Mouse (Mus musculus) hematopoietic stem cell, adult 5-6 weeks (primary cell): Measurements from ENCODE around the gene Rad9b. TPM values are rescaled to one million over a fixed set of nuclear protein-coding genes. Genes with fewer than 3 reads are reported as not detected.

ENCODE experiments used
- ATAC-seq, 2 experiments: fragments of 125-278 bp in 1 of 2; replicated peaks in 1 of 2; 2 replicates each; pipeline ENCODE4 v1.8.0; 2016 to 2017; ENCODE audit warnings: inconsistent platforms in 2 of 2, mild to moderate bottlenecking in 2 of 2, moderate number of reproducible peaks in 2 of 2, low read depth in 1 of 2, moderate TSS enrichment in 1 of 2; ENCODE audit not compliant: low FRiP score in 2 of 2, poor library complexity in 2 of 2, severe bottlenecking in 2 of 2, insufficient read depth in 1 of 2, low TSS enrichment in 1 of 2
- total RNA-seq: library from RNA; stranded (forward); fragments of 172-1452, 232-1000 nt; gene quantifications from 2 replicates; pipeline ENCODE4 v1.2.3, GENCODE M21; 2017

Gene Rad9b
- total RNA-seq: 14.4 and 24.3 TPM in 2 replicates

DNA sequence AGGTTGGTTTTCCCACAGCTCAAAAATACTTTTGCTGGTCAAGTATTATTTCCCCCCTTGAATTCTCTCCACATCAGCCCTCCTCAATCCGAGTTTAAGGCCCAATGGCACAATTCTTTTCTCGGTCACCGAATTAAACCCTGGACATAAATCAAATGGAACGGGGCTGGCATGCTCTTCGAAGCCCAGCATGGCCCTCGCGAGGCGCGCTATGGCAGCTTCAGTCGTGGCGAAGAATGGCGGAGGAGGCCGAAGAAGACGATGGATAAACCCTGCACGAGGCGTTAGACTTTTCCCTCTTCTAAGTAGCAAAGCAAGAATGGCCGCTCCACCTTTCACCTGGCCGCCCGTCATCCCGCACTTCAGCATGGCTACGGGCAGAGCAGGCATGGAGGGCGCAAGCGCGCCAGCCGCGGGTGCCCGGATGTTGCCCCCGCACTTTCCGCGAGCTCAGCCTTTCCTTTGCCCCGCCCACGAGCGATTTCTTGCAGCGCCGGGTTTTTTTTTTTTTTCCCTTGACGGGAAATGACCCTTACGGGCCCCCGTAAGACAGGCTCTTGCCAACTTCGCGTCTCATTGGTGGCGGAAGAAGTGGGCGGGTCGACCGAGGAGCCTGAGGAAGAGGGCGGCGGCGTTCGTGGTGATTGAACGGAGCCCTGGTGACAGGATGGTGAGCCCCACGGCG is at the start of gene Rad9b, which contains the start of gene Vps29:
TSS of gene Rad9b (minus strand) at position 427 of the 685 bp plus-strand sequence.
TSS of gene Vps29 (plus strand) at position 563 of the 685 bp plus-strand sequence.
- peak; percentile 94 to 99 for ATAC-seq

DNA sequence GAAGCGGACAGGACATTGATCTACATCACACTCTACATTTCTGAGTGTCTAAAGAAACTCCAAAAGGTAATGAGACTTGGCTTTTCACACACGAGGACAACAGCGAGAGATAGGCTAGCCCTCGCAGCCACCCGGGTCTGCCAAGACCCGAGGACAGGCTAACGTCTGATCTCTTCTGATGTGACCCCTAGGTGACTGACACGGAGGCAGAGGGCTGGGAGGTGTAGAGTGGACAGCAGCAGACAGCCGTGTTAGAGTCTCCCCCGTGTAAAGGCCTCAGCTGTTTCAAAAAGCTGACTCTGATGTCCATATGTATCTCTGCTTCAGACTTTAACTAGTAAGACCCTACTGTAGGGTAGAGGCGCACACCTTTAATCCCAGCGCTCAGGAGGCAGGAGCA is 49.3 kb upstream of the Rad9b start:
- no peak for ATAC-seq

DNA sequence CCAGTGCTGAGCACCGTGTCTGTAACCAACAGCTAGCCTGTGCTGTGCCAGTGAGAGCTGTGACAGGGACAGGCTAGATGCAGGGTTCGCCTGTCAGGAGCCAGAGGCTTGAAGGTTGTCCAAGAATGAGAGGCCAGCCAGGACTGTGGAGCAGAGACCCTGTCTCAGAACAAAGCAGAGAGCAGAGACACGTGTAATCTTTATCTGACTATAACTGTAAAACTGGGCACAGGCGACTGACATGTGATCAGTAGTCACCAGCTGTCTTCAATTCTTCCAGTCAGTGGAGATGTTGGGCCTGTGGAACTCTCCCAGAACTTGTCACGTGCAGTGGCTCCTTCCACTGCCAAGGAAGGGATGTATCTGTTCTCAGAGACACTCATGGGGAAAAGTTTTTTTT is 48.7 kb upstream of the Rad9b start:
- ATAC-seq: no peak

DNA sequence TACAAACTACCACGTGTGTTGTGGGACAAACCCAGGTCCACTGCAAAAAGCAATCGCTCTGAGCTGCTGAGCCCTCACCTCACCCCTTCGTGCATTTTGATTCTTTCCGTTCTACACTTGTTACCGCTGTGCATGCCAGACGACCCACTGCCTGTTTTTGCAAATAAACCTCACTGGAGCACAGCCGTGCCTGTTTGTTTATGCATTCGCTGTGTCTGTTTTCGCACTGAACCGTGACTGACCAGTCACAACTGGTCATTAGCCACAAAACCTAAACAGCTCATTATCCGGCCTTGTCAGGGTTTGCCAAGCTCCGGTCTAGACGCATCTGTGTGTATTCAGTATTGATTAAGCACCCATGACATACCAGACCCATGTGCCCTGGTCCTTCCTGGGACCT is 48.1 kb upstream of the Rad9b start:
- ATAC-seq: no peak

DNA sequence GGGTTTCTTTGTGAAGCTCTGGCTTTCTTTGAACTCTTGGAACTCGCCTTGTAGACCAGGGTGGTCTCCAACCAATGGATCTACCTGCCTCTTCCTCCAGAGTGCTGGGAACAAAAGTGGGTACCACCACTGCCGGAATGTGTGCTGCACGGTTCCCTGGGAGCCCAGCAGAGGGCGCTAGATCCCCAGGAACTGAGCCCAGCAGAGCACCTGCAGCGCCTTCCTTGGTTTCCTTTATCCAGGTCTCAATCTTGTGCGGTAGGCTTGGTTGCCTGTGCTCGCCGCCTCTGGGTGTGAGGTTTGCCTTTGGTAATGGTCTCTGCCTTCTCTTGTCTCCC is 47.2 kb upstream of the Rad9b start:
- peak in 1 of 2 experiments; percentile 46; a peak in 3 of 4 replicates for ATAC-seq

DNA sequence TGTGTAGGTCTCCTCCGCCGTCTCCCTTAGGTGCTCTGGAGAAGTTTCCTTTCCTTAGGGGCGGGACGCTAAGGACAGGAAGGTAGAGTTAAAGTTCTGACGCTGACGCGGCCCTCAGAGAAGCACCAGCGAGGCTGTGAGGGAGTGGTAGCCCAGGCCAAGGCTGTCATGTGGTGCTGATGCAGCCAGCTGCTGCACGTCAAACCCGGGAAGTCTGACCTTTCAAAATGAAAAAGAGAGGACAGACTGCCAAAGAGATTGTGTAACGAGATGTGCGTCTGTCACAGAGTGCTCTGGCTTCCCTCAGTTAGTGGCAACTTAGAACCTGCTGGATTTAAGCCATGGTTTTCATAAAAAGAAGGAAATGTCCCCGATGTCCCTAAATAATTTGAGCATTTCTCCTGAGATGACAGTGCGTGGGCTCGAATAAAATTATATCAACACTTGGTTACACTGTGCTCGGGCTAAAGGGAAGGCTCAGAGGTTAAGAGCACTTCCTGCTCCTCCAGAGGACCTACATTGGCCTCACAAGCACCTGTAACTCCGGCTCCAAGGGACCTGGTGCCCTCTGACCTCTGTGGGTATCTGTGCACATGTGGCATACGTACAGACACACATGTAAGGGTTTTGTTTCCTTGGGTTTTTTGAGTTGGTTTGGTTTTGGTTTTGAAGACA is 46.7 kb upstream of the Rad9b start:
- ATAC-seq: 0 out of 4 replicates have a peak, but pooled peaks of 1 of the 2 experiments have one; percentile 6

DNA sequence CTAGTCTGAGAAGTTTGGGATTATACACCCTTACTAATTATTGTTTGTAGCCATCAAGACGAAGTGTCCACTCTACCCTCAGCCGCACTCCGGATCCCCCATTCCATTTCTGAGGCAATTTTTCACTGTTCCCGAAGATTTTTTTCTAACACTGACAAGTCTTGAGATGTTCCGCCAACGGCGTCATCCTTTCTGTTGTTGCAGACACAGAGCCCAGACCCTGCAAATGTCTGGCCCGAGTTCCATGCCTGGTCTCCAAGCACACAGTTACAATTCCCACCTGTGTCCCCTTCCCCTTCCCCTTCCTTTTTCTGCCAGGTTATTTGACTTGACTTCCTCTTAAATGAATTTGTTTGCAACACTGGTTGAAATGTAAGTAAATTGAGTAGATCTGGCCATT is 45.8 kb upstream of the Rad9b start:
- ATAC-seq: no peak

DNA sequence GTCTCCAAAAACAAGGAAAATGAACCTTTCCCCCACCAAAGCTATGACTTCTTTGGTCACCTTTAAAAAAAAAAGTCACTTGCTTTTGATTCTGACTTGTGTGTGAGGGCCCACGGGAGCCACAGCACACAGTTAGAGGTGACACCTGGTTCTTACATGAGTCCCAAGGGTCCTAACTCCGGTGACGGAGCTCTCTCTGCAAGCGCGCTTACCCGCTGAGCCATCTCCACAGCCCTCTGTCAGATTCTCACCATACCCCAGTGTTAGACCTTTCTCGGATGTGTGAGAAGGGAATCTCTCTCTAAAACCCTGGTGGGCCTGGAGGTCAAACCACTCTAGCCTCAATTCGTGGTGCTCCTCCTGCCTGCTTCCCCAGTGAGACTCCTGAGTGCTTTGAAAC is 43.5 kb upstream of the Rad9b start:
- no peak for ATAC-seq

DNA sequence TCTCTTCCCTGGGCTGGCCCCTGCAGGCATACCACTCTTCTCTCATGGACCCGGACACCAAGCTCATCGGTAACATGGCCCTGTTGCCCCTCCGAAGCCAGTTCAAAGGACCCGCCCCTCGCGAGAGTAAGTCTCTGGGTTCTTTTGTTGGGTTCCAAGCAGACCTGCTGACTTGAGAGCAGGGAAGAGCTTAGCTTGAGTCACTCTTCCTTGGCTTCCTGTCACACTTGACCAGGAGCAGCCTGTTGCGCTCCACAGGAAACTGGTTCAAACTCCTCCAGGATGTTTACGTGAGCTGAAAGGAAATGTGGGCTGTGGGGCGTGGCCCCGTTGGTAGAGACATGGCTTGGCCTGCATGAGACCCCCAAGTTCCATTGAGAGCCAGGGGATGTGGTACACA is 42.8 kb upstream of the Rad9b start:
- ATAC-seq: peak; percentile 40 to 52

DNA sequence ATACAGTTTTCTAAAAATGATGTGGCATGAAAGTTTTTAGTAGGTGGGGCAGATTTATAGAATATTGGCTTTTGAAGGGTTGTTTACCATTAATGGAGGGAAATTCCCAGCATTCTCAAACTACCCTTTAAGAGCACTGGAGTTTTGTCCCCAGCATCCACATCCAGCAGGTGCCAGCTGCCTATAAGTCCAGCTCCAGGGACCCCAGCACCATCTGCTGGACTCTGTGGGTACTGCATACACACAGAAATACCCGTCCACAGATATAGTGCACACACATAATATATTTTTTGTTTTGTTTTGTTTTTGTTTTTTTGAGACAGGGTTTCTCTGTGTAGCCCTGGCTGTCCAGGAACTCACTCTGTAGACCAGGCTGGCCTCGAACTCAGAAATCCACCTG is 39.9 kb upstream of the Rad9b start:
- ATAC-seq: no peak

DNA sequence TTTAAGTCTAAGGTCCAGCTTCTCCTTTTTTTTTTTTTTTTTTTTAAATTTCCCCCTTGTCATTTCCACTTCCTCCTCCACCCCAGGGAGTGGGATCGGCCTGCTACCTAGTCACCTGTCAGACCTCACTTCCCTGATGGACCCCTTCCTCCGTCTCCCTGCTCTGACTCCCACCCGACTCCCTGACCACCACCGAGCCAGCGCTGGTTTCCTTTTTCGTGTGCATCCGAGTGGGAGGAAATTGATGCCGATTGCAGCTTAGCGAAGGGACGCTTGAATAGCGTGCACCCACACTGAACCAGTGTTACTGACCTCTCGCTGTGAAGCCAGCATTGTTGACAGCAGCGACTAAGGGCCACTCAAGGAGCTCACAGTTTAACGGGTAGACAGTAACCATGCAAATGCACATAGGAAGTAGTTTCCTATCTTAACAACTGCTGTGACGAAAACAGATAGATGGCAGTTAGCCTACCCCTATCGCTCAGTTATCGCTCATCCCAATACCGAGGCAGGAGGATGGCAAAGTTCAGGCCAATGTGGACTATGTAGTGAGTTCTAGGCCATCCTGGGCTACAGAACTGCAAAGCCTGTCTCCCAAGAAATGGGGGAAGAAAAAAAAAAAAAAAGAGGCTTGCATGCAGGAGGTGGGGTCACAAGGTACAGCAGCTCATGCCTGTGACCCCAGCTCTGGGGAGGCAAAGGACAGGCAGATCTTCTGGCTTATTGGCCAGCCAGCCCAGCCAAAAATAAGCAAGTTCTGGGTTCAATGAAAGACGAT is 38.4 kb upstream of the Rad9b start:
- peak; percentile 25 to 51 for ATAC-seq

DNA sequence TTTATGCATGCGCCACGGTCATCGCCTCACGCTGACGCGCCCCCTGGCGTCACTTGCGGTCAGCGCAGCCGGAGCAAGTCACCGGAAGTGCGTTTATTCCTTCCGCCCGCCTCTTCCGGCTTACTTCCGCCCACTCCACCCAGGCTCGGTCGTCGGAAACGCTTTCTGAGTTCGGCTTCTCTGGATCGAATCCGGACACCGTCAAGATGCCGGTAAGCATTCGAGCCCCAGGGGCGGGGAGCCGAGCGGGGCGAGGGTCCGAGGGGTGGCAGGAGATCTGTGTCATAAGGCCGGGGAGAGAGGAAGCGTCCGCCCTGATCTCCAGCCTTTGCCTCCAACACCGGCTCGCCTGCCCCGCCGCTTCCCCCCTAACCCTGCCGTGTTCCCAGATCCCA is 37.8 kb upstream of the Rad9b start, which contains the start of gene Arpc3:
TSS of gene Arpc3 (plus strand) at position 93 of the 395 bp plus-strand sequence.
- peak; percentile 83 to 88 for ATAC-seq

DNA sequence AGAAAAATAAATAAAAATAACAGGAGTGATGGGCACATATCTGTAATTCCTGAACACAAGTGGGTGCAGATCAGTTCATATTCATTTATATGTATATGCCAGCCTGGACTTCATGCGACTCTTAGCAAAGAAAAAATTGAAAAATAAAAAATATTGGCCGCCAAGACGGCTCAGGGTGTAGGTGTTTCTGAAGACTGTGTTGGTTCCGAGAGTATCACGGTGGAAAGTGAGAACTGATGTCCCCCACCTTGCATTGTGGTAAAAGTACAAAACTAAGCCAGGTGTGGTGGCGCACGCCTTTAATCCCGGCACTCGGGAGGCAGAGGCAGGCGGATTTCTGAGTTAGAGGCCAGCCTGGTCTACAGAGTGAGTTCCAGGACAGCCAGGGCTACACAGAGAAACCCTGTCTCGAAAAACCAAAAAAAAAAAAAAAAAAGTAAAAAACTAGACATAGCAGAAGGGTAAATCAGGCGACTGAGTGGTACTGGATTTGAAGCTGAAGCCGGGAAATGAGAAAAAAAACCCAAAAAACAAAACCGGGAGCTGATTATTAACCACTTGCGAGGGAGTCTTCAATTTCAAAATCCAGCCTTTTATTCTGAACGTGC is 37.2 kb upstream of the Rad9b start:
- no peak for ATAC-seq

DNA sequence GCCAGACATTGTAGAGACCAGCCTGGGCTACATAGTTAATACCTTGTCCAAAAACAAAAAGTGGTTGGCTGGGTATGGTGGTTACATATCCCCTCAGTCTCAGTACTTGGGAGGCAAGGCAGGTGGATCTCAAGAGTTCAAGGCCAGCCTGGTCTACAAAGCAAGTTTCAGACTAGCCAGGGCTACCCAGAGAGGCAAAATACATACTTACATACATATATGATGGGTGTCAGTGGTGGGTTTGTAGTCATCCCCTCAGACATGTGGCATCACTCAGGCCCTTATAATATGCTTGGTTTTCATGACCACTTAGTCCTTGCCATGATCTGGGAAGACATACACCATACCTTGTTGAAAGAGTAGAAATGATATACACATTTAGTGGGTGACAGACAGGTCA is 36.6 kb upstream of the Rad9b start:
- ATAC-seq: no peak

DNA sequence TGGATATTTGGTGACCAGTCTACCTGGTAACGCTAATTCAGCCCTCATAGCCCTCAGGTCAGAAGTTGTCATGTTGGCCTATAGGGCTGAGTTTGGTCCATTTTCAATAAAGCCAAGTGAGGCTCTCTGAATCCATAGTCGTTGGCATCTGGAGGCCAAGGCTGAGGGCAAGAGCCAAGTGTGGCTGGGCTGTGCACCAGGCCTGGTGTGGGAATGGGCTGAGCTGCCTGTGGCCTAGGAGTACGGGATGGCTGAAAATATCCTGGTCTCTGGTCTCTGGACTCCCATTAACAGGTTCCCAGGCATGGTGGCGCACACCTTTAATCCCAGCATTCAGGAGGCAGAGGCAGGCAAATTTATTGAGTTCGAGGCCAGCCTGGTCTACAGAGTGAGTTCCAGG is 36.0 kb upstream of the Rad9b start:
- ATAC-seq: no peak

DNA sequence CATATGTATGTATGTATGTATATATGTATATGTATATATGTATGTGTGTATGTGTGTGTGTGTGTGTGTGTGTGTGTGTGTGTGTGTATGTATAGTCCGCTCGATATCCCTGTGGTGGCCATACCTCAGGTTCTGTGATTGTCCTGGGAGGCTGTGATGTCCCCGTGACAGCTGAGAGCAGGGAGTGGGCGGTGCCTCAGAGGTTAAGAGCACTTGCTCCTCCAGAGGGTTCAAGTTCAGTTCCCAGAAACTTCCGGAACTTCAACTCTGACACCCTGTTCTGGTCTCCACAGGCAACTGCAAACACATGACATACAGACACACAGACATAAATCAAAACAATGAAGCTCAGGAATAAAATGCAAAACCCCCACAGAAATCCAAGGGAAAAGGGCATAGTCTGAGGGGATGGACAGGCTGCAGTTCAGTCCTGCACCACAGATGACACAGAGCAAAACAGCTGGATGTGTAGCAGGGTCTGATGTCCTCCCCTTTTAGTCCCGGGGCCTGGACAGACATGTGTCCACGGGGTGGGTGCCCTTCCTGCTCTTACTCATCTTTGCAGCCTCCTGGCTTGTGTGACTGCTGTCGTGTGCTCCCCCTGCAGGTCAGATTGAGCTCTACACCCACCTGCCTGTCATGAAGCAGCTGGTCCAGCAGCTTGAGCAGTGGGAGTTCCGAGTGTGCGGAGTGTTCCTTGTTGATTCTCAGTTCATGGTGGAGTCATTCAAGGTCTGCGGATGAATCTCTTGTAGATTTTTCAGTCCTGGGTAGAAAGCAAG is 25.5 kb upstream of the Rad9b start:
- ATAC-seq: peak; percentile 69 to 93

DNA sequence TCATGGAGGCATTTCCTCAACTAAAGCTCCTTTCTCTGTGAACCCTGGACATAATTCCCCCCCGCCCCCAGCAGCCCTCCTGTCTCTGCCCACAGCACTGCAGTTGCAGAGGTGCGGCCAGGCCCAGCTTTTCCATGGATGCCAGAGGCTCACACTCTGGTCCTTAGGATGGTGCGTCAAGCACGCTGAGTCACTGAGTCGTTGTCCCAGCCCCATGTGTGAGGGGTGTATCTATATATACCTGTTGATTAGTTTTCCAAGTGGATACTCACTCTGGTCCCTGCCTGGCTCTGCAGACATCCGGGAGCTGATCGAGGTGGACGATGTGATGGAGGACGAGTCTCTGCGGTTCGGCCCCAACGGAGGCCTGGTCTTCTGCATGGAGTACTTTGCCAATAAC is 24.1 kb upstream of the Rad9b start:
- ATAC-seq: no peak
